Mouse (Mus musculus): ENCODE data around the gene Coa5. TPM values are rescaled to one million over a fixed set of nuclear protein-coding genes. Genes with fewer than 3 reads are reported as not detected.

Coa5 gene
- polyA plus RNA-seq, 1 experiment from 2014 or later = 68.0 TPM

DNA sequence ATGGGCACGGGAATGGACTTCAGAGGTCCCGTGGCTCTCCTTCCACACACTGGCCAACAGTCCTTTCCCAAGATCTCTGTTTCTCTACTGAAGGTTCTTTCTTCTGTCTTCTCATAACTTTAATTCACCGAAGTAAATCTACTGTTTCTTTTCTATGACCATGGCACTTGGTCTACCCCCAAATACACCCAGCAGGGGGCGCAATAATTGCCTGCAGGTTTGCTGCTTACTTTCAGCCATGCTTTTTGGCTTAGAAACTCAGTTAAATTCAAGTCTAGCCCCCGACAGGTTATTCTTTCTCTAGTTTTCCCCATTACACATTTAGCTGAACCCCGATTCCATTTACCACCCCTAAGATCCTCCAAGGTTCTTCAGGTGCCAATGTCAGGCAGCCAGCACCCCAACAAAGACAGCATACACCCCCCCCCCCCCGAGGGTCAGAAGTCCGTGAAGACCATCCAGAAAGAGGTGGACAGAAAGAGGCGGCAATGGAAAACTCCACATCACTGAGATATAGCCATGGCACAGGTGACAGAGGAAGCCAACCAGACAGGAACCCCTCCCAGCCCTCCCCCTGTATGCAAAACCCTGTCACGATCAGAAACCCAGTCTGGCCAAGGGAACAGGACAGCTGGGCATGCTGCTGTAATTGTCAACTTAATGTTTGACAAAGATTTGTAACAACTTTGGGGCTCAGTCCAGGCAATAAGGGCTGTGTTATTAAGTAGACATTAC, 18.6 kb upstream of the Coa5 start:
- no peaks in the 10 kb centered on the region for H3K36me3 ChIP-seq (ENCODE audit: control insufficient read depth, insufficient read depth)
- no peak overlapping the region for H3K9ac ChIP-seq (ENCODE audit: low read length)
- no peaks in the 10 kb centered on the region for H3K9me3 ChIP-seq (replicated peaks; ENCODE audit: control insufficient read depth, low read length)
- no peaks in the 10 kb centered on the region for H3K27me3 ChIP-seq (ENCODE audit: control insufficient read depth, insufficient read depth, low read length)
- no peak overlapping the region for H3K4me3 ChIP-seq (ENCODE audit: low read length)
- ATAC-seq (replicated peaks; ENCODE audit: extremely low read depth, insufficient read depth, low FRiP score) = no peak
- H3K27ac ChIP-seq (ENCODE audit: low read length) = no peak overlapping the region
- H3K4me2 ChIP-seq (ENCODE audit: low read depth, low read length) = no peak overlapping the region
- H3K4me1 ChIP-seq (ENCODE audit: control insufficient read depth, insufficient read depth, low read length) = no peaks in the 10 kb centered on the region
- 75% methylated on average over 10 of the region's 10 CpGs for WGBS

DNA sequence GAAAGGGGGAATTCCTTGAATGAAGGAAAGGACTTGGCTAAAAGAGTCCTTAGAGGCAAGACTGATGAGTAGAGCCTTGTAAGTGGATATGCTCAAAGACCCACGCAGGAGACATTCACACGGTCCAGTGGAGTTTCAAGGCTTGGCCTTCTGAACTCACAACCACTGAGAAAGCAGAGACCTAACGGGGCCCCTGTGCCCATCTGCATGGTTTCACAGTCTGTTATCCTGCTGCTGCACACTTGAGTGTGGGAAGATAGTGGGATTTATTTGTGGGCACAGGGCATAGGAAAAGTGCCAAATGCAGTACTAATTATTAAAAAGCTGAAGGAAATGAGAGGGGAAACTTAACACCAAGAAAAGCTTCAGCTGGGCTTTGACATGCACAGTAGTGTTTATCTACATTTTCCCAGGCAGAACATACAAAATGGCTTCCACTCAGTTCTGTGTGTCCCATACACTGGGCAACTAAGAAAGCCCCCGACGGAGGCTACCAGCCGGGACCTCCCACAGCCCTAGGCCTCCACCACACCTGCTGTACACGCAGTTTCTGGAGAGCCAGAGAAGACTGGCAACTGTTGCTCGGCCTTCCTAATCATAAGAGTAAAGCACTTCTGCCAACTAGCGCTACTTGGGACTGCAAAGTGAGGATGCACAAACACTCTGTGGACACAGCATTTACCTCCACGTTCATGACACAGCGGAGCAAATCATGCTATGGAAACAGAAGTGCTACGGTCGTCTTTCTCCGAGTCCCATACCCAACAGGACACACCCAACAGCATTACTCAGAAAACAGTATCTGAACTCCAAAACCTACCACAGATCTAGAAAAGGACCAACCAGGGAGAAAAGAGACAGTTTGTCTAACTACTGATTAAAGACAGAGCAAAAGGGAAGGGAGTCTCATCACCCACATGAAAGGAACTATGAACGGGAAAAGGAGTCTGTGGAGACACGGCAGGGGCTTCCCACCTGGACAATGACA, 13.2 kb upstream of the Coa5 start:
- Histone ChIP-seq H3K9ac (ENCODE audit: low read length) (no peak overlapping the region), H3K36me3 (ENCODE audit: control insufficient read depth, insufficient read depth) (peaks cover 7% of the 10 kb centered on the region; the same call in 1 of the 2 replicates), H3K4me2 (ENCODE audit: low read depth, low read length) (no peak overlapping the region), H3K27me3 (ENCODE audit: control insufficient read depth, insufficient read depth, low read length) (no peaks in the 10 kb centered on the region), H3K27ac (ENCODE audit: low read length) (no peak overlapping the region), H3K4me1 (ENCODE audit: control insufficient read depth, insufficient read depth, low read length) (peaks cover 2% of the 10 kb centered on the region; the same call in 1 of the 2 replicates), H3K9me3 (replicated peaks; ENCODE audit: control insufficient read depth, low read length) (no peaks in the 10 kb centered on the region), H3K4me3 (ENCODE audit: low read length) (no peak overlapping the region)
- WGBS = 89% methylated on average over 16 of the region's 16 CpGs
- no peak for ATAC-seq (replicated peaks; ENCODE audit: extremely low read depth, insufficient read depth, low FRiP score)

DNA sequence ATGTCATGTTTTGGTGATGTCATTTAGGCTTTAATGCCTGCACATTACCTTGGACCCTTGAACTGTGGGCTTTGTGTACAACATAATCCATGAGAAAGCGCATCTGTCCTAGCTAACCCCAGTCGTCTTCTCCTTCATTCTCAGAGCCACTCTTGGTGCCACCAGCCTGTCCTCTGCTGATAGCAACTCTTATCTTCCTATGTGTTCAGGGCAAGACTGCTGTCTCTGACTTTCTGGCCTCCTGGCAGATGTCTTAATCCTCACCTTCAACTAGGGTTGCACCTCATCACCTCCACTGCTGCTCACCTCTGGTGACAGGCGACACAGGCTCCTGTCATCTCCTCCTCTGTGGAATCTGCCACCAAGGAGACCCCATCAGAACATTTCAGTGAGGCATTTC, 6.5 kb upstream of the Coa5 start:
- peaks cover 2% of the 10 kb centered on the region for H3K4me1 ChIP-seq (ENCODE audit: control insufficient read depth, insufficient read depth, low read length)
- no peak overlapping the region for H3K4me3 ChIP-seq (ENCODE audit: low read length)
- peaks cover 36% of the 10 kb centered on the region for H3K36me3 ChIP-seq (ENCODE audit: control insufficient read depth, insufficient read depth)
- no peak for ATAC-seq (replicated peaks; ENCODE audit: extremely low read depth, insufficient read depth, low FRiP score)
- WGBS = 68% methylated on average over 3 of the region's 3 CpGs
- H3K4me2 ChIP-seq (ENCODE audit: low read depth, low read length) = no peak overlapping the region
- no peaks in the 10 kb centered on the region for H3K9me3 ChIP-seq (replicated peaks; ENCODE audit: control insufficient read depth, low read length)
- H3K27me3 ChIP-seq (ENCODE audit: control insufficient read depth, insufficient read depth, low read length) = no peaks in the 10 kb centered on the region
- H3K9ac ChIP-seq (ENCODE audit: low read length) = no peak overlapping the region
- H3K27ac ChIP-seq (ENCODE audit: low read length) = no peak overlapping the region

DNA sequence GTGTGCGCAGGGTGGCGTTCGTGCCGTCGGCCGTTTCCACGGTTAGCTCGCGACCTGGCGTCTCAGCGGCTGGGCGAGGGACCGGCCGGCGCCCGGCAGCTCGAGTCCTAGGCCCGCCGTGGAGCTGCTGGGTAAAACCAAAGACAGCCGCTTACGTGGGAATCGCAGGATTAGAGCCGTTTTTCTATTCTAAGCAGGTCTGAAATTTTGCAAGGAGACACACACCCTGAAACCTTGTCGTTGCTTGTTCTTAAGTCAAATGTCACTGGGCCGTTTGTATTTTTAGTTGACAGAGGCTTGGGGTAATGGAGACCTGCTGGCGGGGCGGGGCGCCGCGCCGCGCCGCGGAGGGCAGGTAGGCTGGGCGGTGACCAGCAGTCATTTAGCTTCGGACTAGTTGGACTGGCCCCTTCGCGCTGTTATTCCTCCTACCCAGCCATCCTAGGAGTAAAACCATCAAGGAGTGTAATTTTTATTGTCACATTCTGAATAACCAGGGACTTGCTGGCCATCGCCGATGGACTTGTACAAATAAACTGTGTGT, 466 bp upstream of the Coa5 start:
- peaks cover 27% of the 10 kb centered on the region for H3K36me3 ChIP-seq (ENCODE audit: control insufficient read depth, insufficient read depth)
- WGBS = 2% methylated on average over 40 of the region's 40 CpGs
- ATAC-seq (replicated peaks; ENCODE audit: extremely low read depth, insufficient read depth, low FRiP score) = no peak

DNA sequence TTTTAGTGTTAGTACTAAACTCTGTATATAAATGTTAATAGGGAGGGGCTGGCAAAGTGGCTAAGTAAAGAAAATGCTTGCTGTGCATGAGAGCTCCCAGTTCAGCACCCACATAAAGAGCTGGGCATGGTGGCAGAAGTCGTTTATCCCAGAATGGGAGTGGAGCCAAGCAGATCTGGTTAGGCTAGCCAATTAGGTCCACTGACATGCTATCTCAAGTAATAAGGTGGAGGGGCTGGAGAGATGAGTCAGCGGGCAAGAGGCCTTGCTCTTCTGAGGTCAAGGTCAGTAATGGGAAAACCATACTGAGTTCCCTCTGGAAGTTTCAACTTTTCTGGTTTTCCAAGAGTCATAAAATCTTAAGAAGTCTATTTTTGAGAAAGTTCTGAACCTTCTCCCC, 992 bp downstream of the Coa5 start:
- Histone ChIP-seq H3K9ac (ENCODE audit: low read length) (peak overlapping the region; percentile 96), H3K4me2 (ENCODE audit: low read depth, low read length) (peak overlapping the region; percentile 70), H3K36me3 (ENCODE audit: control insufficient read depth, insufficient read depth) (peaks cover 31% of the 10 kb centered on the region), H3K4me1 (ENCODE audit: control insufficient read depth, insufficient read depth, low read length) (peaks cover 15% of the 10 kb centered on the region), H3K4me3 (ENCODE audit: low read length) (peak overlapping the region; percentile 97), H3K27me3 (ENCODE audit: control insufficient read depth, insufficient read depth, low read length) (no peaks in the 10 kb centered on the region), H3K27ac (ENCODE audit: low read length) (peak overlapping the region; percentile 57), H3K9me3 (replicated peaks; ENCODE audit: control insufficient read depth, low read length) (peaks cover 5% of the 10 kb centered on the region)
- ATAC-seq (replicated peaks; ENCODE audit: extremely low read depth, insufficient read depth, low FRiP score) = no peak
- 36% methylated on average over 2 of the region's 2 CpGs for WGBS

More for the DNA sequence above, 466 bp upstream of the Coa5 start:
- peak overlapping the region; percentile 77 for H3K27ac ChIP-seq (ENCODE audit: low read length)
- no peaks in the 10 kb centered on the region for H3K27me3 ChIP-seq (ENCODE audit: control insufficient read depth, insufficient read depth, low read length)
- H3K9ac ChIP-seq (ENCODE audit: low read length) = peak overlapping the region; percentile 96
- H3K4me3 ChIP-seq (ENCODE audit: low read length) = peak overlapping the region; percentile 97
- H3K4me1 ChIP-seq (ENCODE audit: control insufficient read depth, insufficient read depth, low read length) = peaks cover 15% of the 10 kb centered on the region
- H3K9me3 ChIP-seq (replicated peaks; ENCODE audit: control insufficient read depth, low read length) = no peaks in the 10 kb centered on the region
- H3K4me2 ChIP-seq (ENCODE audit: low read depth, low read length) = peak overlapping the region; percentile 84

DNA sequence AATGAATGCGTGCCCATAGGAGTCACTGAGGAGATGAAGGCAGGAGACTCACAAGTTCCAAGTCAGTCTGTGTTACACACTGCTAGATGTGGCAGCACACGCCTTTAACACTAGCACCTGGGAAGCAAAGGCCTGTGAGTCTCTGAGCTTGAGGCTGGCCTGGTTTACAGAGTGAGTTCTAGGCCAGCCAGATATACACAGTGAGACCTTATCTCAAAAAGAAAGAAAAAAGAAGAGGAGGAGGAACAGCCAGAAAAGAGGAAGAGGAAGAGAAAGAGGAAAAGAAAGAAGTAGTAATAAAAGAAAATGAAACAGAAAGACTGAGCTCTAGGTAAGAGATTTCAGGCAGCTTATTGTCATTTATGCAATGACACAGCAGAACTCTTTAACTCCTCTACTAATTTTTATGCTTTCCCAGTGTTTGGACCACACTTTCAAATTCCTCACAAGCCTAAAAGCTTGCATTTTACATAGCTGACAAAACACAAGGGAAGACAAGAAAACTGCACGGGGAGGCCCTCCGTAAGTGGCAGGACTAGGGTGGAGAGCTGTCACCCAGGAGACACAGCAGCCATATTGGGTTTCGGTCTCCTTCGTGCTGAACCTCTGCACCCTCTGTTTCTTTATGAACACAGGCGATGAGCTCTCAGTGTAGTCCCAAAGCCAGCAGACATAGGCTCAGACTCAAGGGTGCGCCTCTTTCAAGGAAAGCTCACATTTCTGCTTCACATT, 2.6 kb downstream of the Coa5 start:
- peaks cover 15% of the 10 kb centered on the region for H3K4me1 ChIP-seq (ENCODE audit: control insufficient read depth, insufficient read depth, low read length)
- ATAC-seq (replicated peaks; ENCODE audit: extremely low read depth, insufficient read depth, low FRiP score) = no peak
- H3K9ac ChIP-seq (ENCODE audit: low read length) = no peak overlapping the region
- no peak overlapping the region for H3K4me2 ChIP-seq (ENCODE audit: low read depth, low read length)
- H3K4me3 ChIP-seq (ENCODE audit: low read length) = no peak overlapping the region
- no peaks in the 10 kb centered on the region for H3K27me3 ChIP-seq (ENCODE audit: control insufficient read depth, insufficient read depth, low read length)
- no peak overlapping the region for H3K27ac ChIP-seq (ENCODE audit: low read length)
- 92% methylated on average over 8 of the region's 8 CpGs for WGBS
- peaks cover 5% of the 10 kb centered on the region for H3K9me3 ChIP-seq (replicated peaks; ENCODE audit: control insufficient read depth, low read length)
- peaks cover 29% of the 10 kb centered on the region for H3K36me3 ChIP-seq (ENCODE audit: control insufficient read depth, insufficient read depth)

DNA sequence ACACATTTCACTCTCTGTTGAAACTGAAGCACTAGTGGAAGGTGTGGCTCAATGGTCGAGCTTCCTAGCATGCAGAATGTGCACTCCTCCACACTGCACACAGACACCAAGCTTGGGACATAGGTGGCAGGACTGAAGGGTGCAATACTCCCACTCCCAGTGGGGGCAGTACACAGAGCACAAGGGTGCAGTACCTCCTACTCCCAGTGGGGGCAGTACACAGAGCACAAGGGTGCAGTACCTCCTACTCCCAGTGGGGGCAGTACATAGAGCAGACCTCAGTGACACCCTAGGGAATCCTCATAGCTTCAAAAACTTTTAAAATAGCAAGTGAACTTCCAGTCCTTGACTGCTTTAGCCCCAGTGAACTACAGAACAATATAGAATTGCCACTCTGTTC, 10.5 kb downstream of the Coa5 start:
- no peaks in the 10 kb centered on the region for H3K27me3 ChIP-seq (ENCODE audit: control insufficient read depth, insufficient read depth, low read length)
- no peak overlapping the region for H3K27ac ChIP-seq (ENCODE audit: low read length)
- H3K4me3 ChIP-seq (ENCODE audit: low read length) = no peak overlapping the region
- H3K9ac ChIP-seq (ENCODE audit: low read length) = no peak overlapping the region
- H3K4me1 ChIP-seq (ENCODE audit: control insufficient read depth, insufficient read depth, low read length) = no peaks in the 10 kb centered on the region
- H3K4me2 ChIP-seq (ENCODE audit: low read depth, low read length) = no peak overlapping the region
- WGBS = 84% methylated on average over 1 of the region's 1 CpGs
- H3K36me3 ChIP-seq (ENCODE audit: control insufficient read depth, insufficient read depth) = peaks cover 26% of the 10 kb centered on the region
- peak; percentile 14; the same call in 1 of the 2 replicates for ATAC-seq (replicated peaks; ENCODE audit: extremely low read depth, insufficient read depth, low FRiP score)
- H3K9me3 ChIP-seq (replicated peaks; ENCODE audit: control insufficient read depth, low read length) = peaks cover 5% of the 10 kb centered on the region

DNA sequence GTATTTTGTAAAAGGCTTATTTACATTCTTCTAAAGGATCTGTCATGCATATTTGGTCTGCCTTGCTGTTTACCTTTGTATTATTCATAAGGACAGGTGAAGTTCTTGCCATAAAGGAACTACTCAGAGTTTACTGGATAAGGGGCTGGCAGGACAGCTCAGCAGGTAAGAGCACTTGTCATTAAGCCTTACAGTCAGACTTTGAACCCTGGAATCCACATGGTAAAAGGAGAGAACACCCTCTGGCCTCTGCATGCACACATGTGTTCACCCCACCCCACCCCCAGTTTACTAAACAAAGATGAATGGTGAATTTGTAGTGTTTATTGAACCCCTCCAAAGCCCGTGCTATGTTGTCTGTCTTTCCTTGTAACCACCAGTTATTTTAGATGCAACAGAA, 14.5 kb downstream of the Coa5 start:
- Histone ChIP-seq H3K4me2 (ENCODE audit: low read depth, low read length) (no peak overlapping the region), H3K27ac (ENCODE audit: low read length) (no peak overlapping the region), H3K36me3 (ENCODE audit: control insufficient read depth, insufficient read depth) (peaks cover 18% of the 10 kb centered on the region), H3K9ac (ENCODE audit: low read length) (no peak overlapping the region), H3K9me3 (replicated peaks; ENCODE audit: control insufficient read depth, low read length) (no peaks in the 10 kb centered on the region), H3K27me3 (ENCODE audit: control insufficient read depth, insufficient read depth, low read length) (no peaks in the 10 kb centered on the region), H3K4me1 (ENCODE audit: control insufficient read depth, insufficient read depth, low read length) (no peaks in the 10 kb centered on the region), H3K4me3 (ENCODE audit: low read length) (no peak overlapping the region)
- no peak for ATAC-seq (replicated peaks; ENCODE audit: extremely low read depth, insufficient read depth, low FRiP score)
- WGBS = 79% methylated on average over 1 of the region's 1 CpGs
